Mouse (Mus musculus) heart, embryonic 15.5 days (tissue): ENCODE results near the gene Trim39. TPM values are rescaled to one million over a fixed set of nuclear protein-coding genes. Genes with fewer than 3 reads are reported as not detected.

Experiments
- ATAC-seq: fragments of 200-750 bp; cut with Nextera tagmentation; replicated peaks from 2 replicates; pipeline ENCODE4 v1.8.0; 2017; ENCODE audit warnings: low read depth, moderate TSS enrichment; ENCODE audit not compliant: insufficient number of reproducible peaks, insufficient read depth, low FRiP score
- H3K27ac ChIP-seq: fragments of 300-500 bp; sonication (generic); 2 replicates; pipeline ENCODE4 v1.5.1; 2015; ENCODE audit warnings: mild to moderate bottlenecking, inconsistent platforms
- H3K27me3 ChIP-seq: fragments of 300-500 bp; sonication (generic); 2 replicates; pipeline ENCODE4 v1.6.1; 2015; ENCODE audit warnings: inconsistent platforms
- H3K36me3 ChIP-seq: fragments of 300-500 bp; sonication (generic); 2 replicates; pipeline ENCODE4 v1.6.1; 2015; ENCODE audit warnings: mild to moderate bottlenecking, inconsistent platforms
- H3K4me1 ChIP-seq: fragments of 300-500 bp; sonication (generic); replicated peaks from 2 replicates; pipeline ENCODE4 v1.6.1; 2015; ENCODE audit warnings: inconsistent platforms
- H3K4me2 ChIP-seq: fragments of 300-500 bp; sonication (generic); 2 replicates; pipeline ENCODE4 v1.6.1; 2015; ENCODE audit warnings: inconsistent platforms, mild to moderate bottlenecking, moderate library complexity
- H3K4me3 ChIP-seq: fragments of 300-500 bp; sonication (generic); 2 replicates; pipeline ENCODE4 v1.5.1; 2015; ENCODE audit warnings: mild to moderate bottlenecking, inconsistent platforms
- H3K9ac ChIP-seq: fragments of 300-500 bp; sonication (generic); 2 replicates; pipeline ENCODE4 v1.6.1; 2015; ENCODE audit warnings: mild to moderate bottlenecking, inconsistent platforms
- H3K9me3 ChIP-seq: fragments of 300-500 bp; sonication (generic); replicated peaks from 2 replicates; pipeline ENCODE4 v1.6.1; 2016; ENCODE audit warnings: inconsistent platforms
- WGBS: fragments of 180-500 bp; shearing (Covaris S2); methylation state at CpG from one replicate; pipeline ENCODE4 v1.1.7; 2015; ENCODE audit warnings: mixed read lengths; 5-methylcytosine and 5-hydroxymethylcytosine counted together
- polyA plus RNA-seq: library from polyadenylated mRNA; unstranded; fragments of >200 nt; fragmentation: Nextera tagmentation; extraction: Ambion mirVana; gene quantifications from 2 replicates; pipeline ENCODE4 v1.2.1, GENCODE M21; 2015

The Trim39 gene
- polyA plus RNA-seq, 1 experiment from 2014 or later: 9.1 TPM

DNA sequence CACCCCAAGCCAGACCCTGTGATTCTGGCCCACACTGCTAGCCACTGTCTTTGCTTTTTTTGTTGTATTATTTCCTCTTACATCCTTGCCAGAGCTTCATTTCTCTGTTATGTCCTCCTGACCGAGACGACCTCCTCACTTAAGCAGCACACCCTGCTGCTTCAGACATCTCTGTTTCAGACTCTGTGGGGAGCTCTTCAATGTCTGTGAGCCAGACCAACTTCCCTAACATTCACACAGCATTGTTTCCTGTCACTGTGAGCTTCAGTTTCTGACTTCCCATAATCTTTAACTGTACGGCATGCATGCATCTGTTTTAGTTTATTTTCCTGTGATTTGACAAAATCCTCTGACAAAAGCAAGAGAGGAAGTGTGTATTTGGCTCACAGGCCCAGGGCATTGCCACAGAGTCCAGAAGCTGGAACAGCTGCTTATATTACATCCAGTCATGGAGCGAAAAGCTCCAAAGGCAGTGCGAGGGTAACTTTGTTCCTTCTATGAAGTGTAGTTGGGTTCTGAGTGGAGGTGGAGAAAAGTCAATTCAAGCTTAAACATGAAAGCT lies 53.4 kb downstream of the Trim39 start:
- Histone ChIP-seq H3K4me2 (no peak overlapping the region), H3K9me3 (no peaks in the 10 kb centered on the region), H3K4me3 (no peak overlapping the region), H3K4me1 (peaks cover 5% of the 10 kb centered on the region; the same call in 1 of the 2 replicates), H3K9ac (no peak overlapping the region), H3K27me3 (peaks cover 66% of the 10 kb centered on the region), H3K27ac (no peak overlapping the region), H3K36me3 (no peaks in the 10 kb centered on the region)
- 48% methylated on average over 5 of the region's 5 CpGs for WGBS
- ATAC-seq: no peak

DNA sequence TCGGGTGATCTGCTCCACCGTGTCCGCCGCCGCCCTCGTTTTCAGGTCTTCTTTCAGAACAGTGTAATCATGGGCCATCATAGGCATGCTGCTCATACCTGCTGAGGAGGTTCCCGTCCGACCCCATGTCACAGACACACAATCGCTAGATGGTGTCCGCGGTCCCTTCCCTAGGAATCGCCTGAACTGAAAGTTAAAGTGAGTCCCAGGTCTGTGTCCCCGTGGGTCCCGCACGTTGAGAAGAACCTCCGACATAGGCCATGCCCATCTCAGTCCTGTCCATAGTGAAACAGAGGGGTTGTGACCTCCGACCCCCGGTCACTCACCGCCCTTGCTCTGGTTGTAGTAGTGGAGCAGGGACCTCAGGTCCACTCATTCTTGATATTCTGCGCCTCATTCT lies 56.5 kb downstream of the Trim39 start:
- no peak overlapping the region for H3K27ac ChIP-seq
- H3K9ac ChIP-seq: no peak overlapping the region
- H3K36me3 ChIP-seq: no peaks in the 10 kb centered on the region
- H3K4me2 ChIP-seq: peak overlapping the region; percentile 23
- no peak for ATAC-seq
- WGBS: 3% methylated on average over 20 of the region's 20 CpGs
- H3K27me3 ChIP-seq: peaks cover 76% of the 10 kb centered on the region
- H3K4me3 ChIP-seq: 0 out of 2 replicates have a peak overlapping the region, but pooled peaks have one; percentile 0
- H3K9me3 ChIP-seq: no peaks in the 10 kb centered on the region
- H3K4me1 ChIP-seq: peaks cover 5% of the 10 kb centered on the region; the same call in 1 of the 2 replicates

Other genes with a start within 250 kb of the Trim39 start
- 4.7 and 11.6 TPM in 2 replicates for gene H2-T23, start 239.4 kb downstream of the Trim39 start, polyA plus RNA-seq
- 7.0 and 12.0 TPM in 2 replicates for gene H2-T22, start 229.5 kb downstream of the Trim39 start, polyA plus RNA-seq
- gene Gm6034, start 229.3 kb downstream of the Trim39 start, polyA plus RNA-seq: not detected in 2 replicates
- 0.13 TPM in 1 of 2 replicates, not detected in the other for gene Gm11127, start 213.9 kb downstream of the Trim39 start, polyA plus RNA-seq
- gene Gm19684, start 150.6 kb downstream of the Trim39 start, polyA plus RNA-seq: not detected in 2 replicates
- not detected in 2 replicates for gene Gm7030, start 142.8 kb downstream of the Trim39 start, polyA plus RNA-seq
- 0.84 and 1.8 TPM in 2 replicates for gene Gm8909, start 103.7 kb downstream of the Trim39 start, polyA plus RNA-seq
- gene H2-T3, start 82.0 kb downstream of the Trim39 start, polyA plus RNA-seq: 0.36 TPM in 1 of 2 replicates, not detected in the other
- 78.8 and 83.7 TPM in 2 replicates for gene Rpp21, start 14.2 kb downstream of the Trim39 start, polyA plus RNA-seq
- gene H2-M10.2, start 14.2 kb upstream of the Trim39 start, polyA plus RNA-seq: not detected in 2 replicates
- not detected in 2 replicates for gene H2-M10.1, start 53.9 kb upstream of the Trim39 start, polyA plus RNA-seq
- not detected in 2 replicates for gene H2-M10.3, start 96.2 kb upstream of the Trim39 start, polyA plus RNA-seq
- not detected in 2 replicates for gene H2-M10.4, start 190.1 kb upstream of the Trim39 start, polyA plus RNA-seq